Mouse (Mus musculus): ENCODE results near the gene Grb2. TPM values are rescaled to one million over a fixed set of nuclear protein-coding genes. Genes with fewer than 3 reads are reported as not detected.

The Grb2 gene
- total and polyA plus RNA-seq, 2 experiments from 2014 or later, result 68.0 to 159 TPM

GRCm38 (mm10) chr11:115723231-115723630 lies 14.8 kb upstream of the Grb2 start:
- Histone ChIP-seq H3K9ac (replicated peaks; ENCODE audit: low read length) (no peak overlapping the region), H3K27ac (no peak overlapping the region)

DNA sequence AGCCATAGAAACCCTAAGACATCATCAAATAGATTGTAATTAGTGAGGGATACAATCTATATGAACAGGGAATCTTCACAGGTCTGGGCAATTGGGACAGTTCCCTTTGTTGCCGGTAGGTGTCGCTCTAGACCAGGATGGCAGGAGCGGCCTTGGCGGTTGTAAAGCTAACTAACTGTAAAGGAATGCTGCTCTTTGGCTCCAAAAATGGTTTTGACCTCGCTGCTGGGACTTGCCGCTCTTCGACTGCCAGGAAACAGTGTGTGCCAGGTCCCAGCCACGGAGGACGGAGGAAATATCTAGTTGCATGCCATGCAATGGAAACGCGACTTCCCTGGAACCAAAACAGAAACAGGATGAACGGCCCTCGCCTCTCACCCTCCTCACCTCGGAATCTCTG lies 14.2 kb upstream of the Grb2 start:
- TF ChIP-seq CTCF (IDR thresholded peaks at IDR 0.05; ENCODE audit: low read depth), result peak; percentile 99
- ATAC-seq (peak; percentile 58), DNase-seq (ENCODE audit: low spot score) (peak; percentile 85)
- Histone ChIP-seq H3K9ac (replicated peaks; ENCODE audit: low read length) (no peak overlapping the region), H3K27ac (no peak overlapping the region), H3K36me3 (ENCODE audit: insufficient read depth, low read length) (no peaks in the 10 kb centered on the region), H3K4me3 (ENCODE audit: low read length) (no peak overlapping the region), H3K4me2 (ENCODE audit: low read depth, low read length) (0 out of 2 replicates have a peak overlapping the region, but pooled peaks have one; percentile 19), H3K27me3 (ENCODE audit: insufficient read depth, low read length) (no peaks in the 10 kb centered on the region), H3K9me3 (ENCODE audit: low read length) (no peaks in the 10 kb centered on the region), H3K4me1 (ENCODE audit: insufficient read depth, low read length) (no peaks in the 10 kb centered on the region)
- WGBS, result 19% methylated on average over 14 of the region's 14 CpGs

More at GRCm38 (mm10) chr11:115723231-115723630, 14.8 kb upstream of the Grb2 start:
- no peak for DNase-seq (ENCODE audit: low spot score)
- Histone ChIP-seq H3K36me3 (ENCODE audit: insufficient read depth, low read length) (no peaks in the 10 kb centered on the region), H3K4me3 (ENCODE audit: low read length) (no peak overlapping the region), H3K4me1 (ENCODE audit: insufficient read depth, low read length) (no peaks in the 10 kb centered on the region), H3K27me3 (ENCODE audit: insufficient read depth, low read length) (no peaks in the 10 kb centered on the region), H3K4me2 (ENCODE audit: low read depth, low read length) (no peak overlapping the region), H3K9me3 (ENCODE audit: low read length) (no peaks in the 10 kb centered on the region)
- WGBS, result 76% methylated on average over 2 of the region's 2 CpGs
- ATAC-seq, result no peak
- TF ChIP-seq CTCF (IDR thresholded peaks at IDR 0.05; ENCODE audit: low read depth), result no peak

- Histone ChIP-seq H3K27ac (no peak overlapping the region), H3K4me2 (ENCODE audit: low read depth, low read length) (no peak overlapping the region), H3K4me1 (ENCODE audit: insufficient read depth, low read length) (no peaks in the 10 kb centered on the region), H3K9ac (replicated peaks; ENCODE audit: low read length) (no peak overlapping the region), H3K27me3 (ENCODE audit: insufficient read depth, low read length) (no peaks in the 10 kb centered on the region), H3K9me3 (ENCODE audit: low read length) (no peaks in the 10 kb centered on the region), H3K4me3 (ENCODE audit: low read length) (no peak overlapping the region), H3K36me3 (ENCODE audit: insufficient read depth, low read length) (no peaks in the 10 kb centered on the region)
- WGBS, result 59% methylated on average over 8 of the region's 8 CpGs
- TF ChIP-seq CTCF (IDR thresholded peaks at IDR 0.05; ENCODE audit: low read depth), result peak; percentile 49; the same call in 1 of the 2 replicates
- DNase-seq (ENCODE audit: low spot score), result no peak
- ATAC-seq, result no peak
Measured at GRCm38 (mm10) chr11:115717660-115718390, 9.4 kb upstream of the Grb2 start.

- no peak for TF ChIP-seq CTCF (IDR thresholded peaks at IDR 0.05; ENCODE audit: low read depth)
Measured at GRCm38 (mm10) chr11:115716410-115717338, 8.3 kb upstream of the Grb2 start.

DNA sequence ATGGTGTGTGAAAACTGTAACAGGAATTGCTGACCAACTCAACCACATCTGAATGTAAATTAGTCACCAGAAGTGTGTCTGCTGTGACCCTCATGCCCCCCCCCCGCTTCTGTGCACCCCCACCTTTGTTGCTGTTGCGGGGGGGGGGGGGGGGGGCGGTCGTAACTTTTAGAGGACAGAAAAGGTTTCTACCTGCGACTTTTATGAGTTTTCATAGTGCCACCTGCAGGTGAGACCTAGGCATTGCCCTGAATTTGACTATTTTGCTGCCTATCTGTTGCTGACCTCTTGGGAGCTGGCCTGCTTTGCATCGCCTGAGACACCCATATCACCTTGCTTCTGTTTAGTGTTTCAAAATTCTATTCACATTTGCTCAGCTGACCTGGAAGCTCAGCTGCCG lies 6.1 kb upstream of the Grb2 start:
- Histone ChIP-seq H3K27ac (no peak overlapping the region), H3K36me3 (ENCODE audit: insufficient read depth, low read length) (no peaks in the 10 kb centered on the region), H3K9me3 (ENCODE audit: low read length) (no peaks in the 10 kb centered on the region), H3K27me3 (ENCODE audit: insufficient read depth, low read length) (no peaks in the 10 kb centered on the region), H3K4me3 (ENCODE audit: low read length) (no peak overlapping the region), H3K4me2 (ENCODE audit: low read depth, low read length) (no peak overlapping the region), H3K9ac (replicated peaks; ENCODE audit: low read length) (no peak overlapping the region), H3K4me1 (ENCODE audit: insufficient read depth, low read length) (0 out of 2 replicates have a peak, but pooled peaks cover 5% of the 10 kb centered on the region)
- 4% methylated on average over 6 of the region's 7 CpGs for WGBS
- DNase-seq (ENCODE audit: low spot score) (peak; percentile 57), ATAC-seq (no peak)
- peak; percentile 63 for TF ChIP-seq CTCF (IDR thresholded peaks at IDR 0.05; ENCODE audit: low read depth)

More at GRCm38 (mm10) chr11:115716410-115717338, 8.3 kb upstream of the Grb2 start:
- H3K27ac ChIP-seq, result no peak overlapping the region
- no peaks in the 10 kb centered on the region for H3K4me1 ChIP-seq (ENCODE audit: insufficient read depth, low read length)
- H3K36me3 ChIP-seq (ENCODE audit: insufficient read depth, low read length), result no peaks in the 10 kb centered on the region
- 74% methylated on average over 15 of the region's 15 CpGs for WGBS
- H3K27me3 ChIP-seq (ENCODE audit: insufficient read depth, low read length), result no peaks in the 10 kb centered on the region
- H3K4me2 ChIP-seq (ENCODE audit: low read depth, low read length), result no peak overlapping the region
- ATAC-seq, result no peak
- H3K9me3 ChIP-seq (ENCODE audit: low read length), result no peaks in the 10 kb centered on the region
- no peak for DNase-seq (ENCODE audit: low spot score)
- no peak overlapping the region for H3K9ac ChIP-seq (replicated peaks; ENCODE audit: low read length)
- no peak overlapping the region for H3K4me3 ChIP-seq (ENCODE audit: low read length)

- Histone ChIP-seq H3K27ac (no peak overlapping the region), H3K4me3 (ENCODE audit: low read length) (no peak overlapping the region), H3K36me3 (ENCODE audit: insufficient read depth, low read length) (no peaks in the 10 kb centered on the region), H3K27me3 (ENCODE audit: insufficient read depth, low read length) (no peaks in the 10 kb centered on the region), H3K9ac (replicated peaks; ENCODE audit: low read length) (no peak overlapping the region), H3K4me1 (ENCODE audit: insufficient read depth, low read length) (0 out of 2 replicates have a peak, but pooled peaks cover 6% of the 10 kb centered on the region), H3K9me3 (ENCODE audit: low read length) (no peaks in the 10 kb centered on the region), H3K4me2 (ENCODE audit: low read depth, low read length) (no peak overlapping the region)
- no peak for DNase-seq (ENCODE audit: low spot score)
- WGBS, result 95% methylated on average over 3 of the region's 3 CpGs
- TF ChIP-seq CTCF (IDR thresholded peaks at IDR 0.05; ENCODE audit: low read depth), result no peak
- ATAC-seq, result no peak
Measured at GRCm38 (mm10) chr11:115713447-115713846, 5.0 kb upstream of the Grb2 start.

All from hindbrain, postnatal 0 days (tissue).